Mouse (Mus musculus): ENCODE data around the gene Plekhj1.

DNA sequence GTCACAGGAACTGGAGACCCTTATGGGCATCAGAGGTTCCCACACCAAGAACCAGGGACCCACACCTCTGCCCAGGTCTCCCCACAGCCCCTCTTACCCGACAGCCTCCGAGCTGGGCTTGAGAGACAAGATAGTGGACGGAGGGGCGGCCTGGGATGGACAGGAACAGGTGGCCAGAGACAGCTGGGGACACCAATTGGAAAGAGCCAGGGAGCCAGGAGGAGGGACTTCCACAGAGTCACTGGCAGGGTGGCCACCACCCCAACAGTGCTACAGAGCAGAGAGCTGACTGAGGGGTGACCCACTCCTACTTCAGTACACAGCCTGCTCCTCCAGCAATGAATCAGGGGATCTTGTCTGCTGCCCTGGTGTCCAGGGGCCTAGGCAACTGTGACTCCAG lies 14.9 kb upstream of the Plekhj1 start, which contains the start of gene Jsrp1:
- TF ChIP-seq GATA1 (IDR thresholded peaks at IDR 0.05; ENCODE audit: low read length) = no peak
- no peak for TF ChIP-seq TAL1 (IDR thresholded peaks at IDR 0.05; ENCODE audit: low read length)

Measured in erythroblast, embryonic 14.5 days (primary cell).